Mouse (Mus musculus) myocyte (in vitro differentiated cells): ENCODE results near the gene Serp1. TPM values are rescaled to one million over a fixed set of nuclear protein-coding genes. Genes with fewer than 3 reads are reported as not detected.

ENCODE experiments used
- H3K27me3 ChIP-seq: one replicate; pipeline ENCODE4 v1.6.1; 2011; ENCODE audit not compliant: control insufficient read depth, insufficient read depth, insufficient read length
- H3K36me3 ChIP-seq: one replicate; pipeline ENCODE4 v1.6.1; 2011; ENCODE audit not compliant: control insufficient read depth, insufficient read depth
- H3K4me2 ChIP-seq: one replicate; pipeline ENCODE4 v1.6.1; 2011; ENCODE audit warnings: low read depth, control low read depth
- H3K4me3 ChIP-seq: one replicate; pipeline ENCODE4 v1.5.1; 2011; ENCODE audit warnings: mild to moderate bottlenecking, control low read depth, moderate library complexity
- H3K79me2 ChIP-seq: one replicate; pipeline ENCODE4 v1.6.1; 2011; ENCODE audit not compliant: control insufficient read depth, insufficient read depth
- H3ac ChIP-seq: one replicate; pipeline ENCODE4 v1.6.1; 2011; ENCODE audit not compliant: control insufficient read depth, insufficient read length
- CEBPB ChIP-seq: IDR thresholded peaks from 2 replicates; pipeline ENCODE4 v1.6.1; 2011; ENCODE audit warnings: mild to moderate bottlenecking, moderate library complexity; ENCODE audit not compliant: poor library complexity, insufficient read depth, severe bottlenecking
- E2F4 ChIP-seq: IDR thresholded peaks from one replicate; pipeline ENCODE4 v1.6.1; 2011; ENCODE audit warnings: mild to moderate bottlenecking, control low read depth, moderate library complexity; ENCODE audit not compliant: insufficient read depth
- MAX ChIP-seq: IDR thresholded peaks from one replicate; pipeline ENCODE4 v1.6.1; 2011; ENCODE audit warnings: low read depth, mild to moderate bottlenecking, control low read depth
- MYOD1 ChIP-seq, 3 experiments: IDR thresholded peaks; one replicate each; pipeline ENCODE4 v1.6.1; 2011; ENCODE audit warnings: control low read depth in 2 of 3, low read depth in 2 of 3, mild to moderate bottlenecking in 2 of 3, moderate library complexity in 1 of 3; ENCODE audit not compliant: insufficient read length in 2 of 3, control insufficient read depth in 1 of 3
- MYOG ChIP-seq, 3 experiments: IDR thresholded peaks; one replicate each; pipeline ENCODE4 v1.6.1; 2011; ENCODE audit warnings: control low read depth in 2 of 3, low read depth in 2 of 3, mild to moderate bottlenecking in 2 of 3; ENCODE audit not compliant: insufficient read length in 2 of 3, control insufficient read depth in 1 of 3, insufficient read depth in 1 of 3
- POLR2A ChIP-seq: IDR thresholded peaks from one replicate; pipeline ENCODE4 v1.6.1; 2011; ENCODE audit warnings: low read depth, mild to moderate bottlenecking, control low read depth, moderate library complexity; ENCODE audit not compliant: insufficient read length
- POLR2AphosphoS2 ChIP-seq: IDR thresholded peaks from one replicate; pipeline ENCODE4 v1.6.1; 2011; ENCODE audit warnings: low read depth, control low read depth; ENCODE audit not compliant: insufficient read length
- REST ChIP-seq: IDR thresholded peaks from one replicate; pipeline ENCODE4 v1.6.1; 2011; ENCODE audit warnings: mild to moderate bottlenecking, control low read depth, moderate library complexity; ENCODE audit not compliant: insufficient read depth, insufficient read length
- SRF ChIP-seq: IDR thresholded peaks from one replicate; pipeline ENCODE4 v1.6.1; 2011; ENCODE audit warnings: low read depth; ENCODE audit not compliant: control insufficient read depth, insufficient read length
- TCF12 ChIP-seq: IDR thresholded peaks from one replicate; pipeline ENCODE4 v1.6.1; 2011; ENCODE audit warnings: mild to moderate bottlenecking, control low read depth; ENCODE audit not compliant: poor library complexity, insufficient read depth, severe bottlenecking
- TCF3 ChIP-seq: IDR thresholded peaks from one replicate; pipeline ENCODE4 v1.6.1; 2011; ENCODE audit warnings: low read depth, control low read depth; ENCODE audit not compliant: insufficient read length
- USF1 ChIP-seq: IDR thresholded peaks from one replicate; pipeline ENCODE4 v1.6.1; 2011; ENCODE audit warnings: low read depth, mild to moderate bottlenecking, control low read depth, moderate library complexity
- polyA plus RNA-seq: library from polyadenylated mRNA; unstranded; fragments of >200 nt; fragmentation: generic; extraction: Trizol; gene quantifications from one replicate; pipeline ENCODE4 v1.2.1, GENCODE M21; 2012; ENCODE audit warnings: missing spikeins

Gene Serp1
- polyA plus RNA-seq, 1 experiment = 28.3 TPM

- TF ChIP-seq E2F4 (no peak), MYOD1 (IDR thresholded peaks at IDR 0.05; ENCODE audit: control insufficient read depth in 1 of 3, insufficient read length in 2 of 3, low read depth in 2 of 3) (no peak), TCF12 (no peak), MAX (no peak), USF1 (no peak), CEBPB (no peak), MYOG (IDR thresholded peaks at IDR 0.05; ENCODE audit: control insufficient read depth in 1 of 3, insufficient read depth in 1 of 3, insufficient read length in 2 of 3, low read depth in 2 of 3) (no peak), SRF (no peak), POLR2AphosphoS2 (no peak), POLR2A (no peak), TCF3 (no peak), REST (no peak)
Observed at GRCm38 (mm10) chr3:58517800-58518199, 7.9 kb downstream of the Serp1 start.

GRCm38 (mm10) chr3:58517258-58517657 is 8.4 kb downstream of the Serp1 start:
- H3K27me3 ChIP-seq = no peaks in the 10 kb centered on the region
- no peaks in the 10 kb centered on the region for H3K79me2 ChIP-seq
- H3K4me2 ChIP-seq = no peak overlapping the region
- H3K4me3 ChIP-seq = no peak overlapping the region
- peaks cover 1% of the 10 kb centered on the region for H3K36me3 ChIP-seq
- no peak overlapping the region for H3ac ChIP-seq
- TF ChIP-seq MYOG (IDR thresholded peaks at IDR 0.05; ENCODE audit: control insufficient read depth in 1 of 3, insufficient read depth in 1 of 3, insufficient read length in 2 of 3, low read depth in 2 of 3) (no peak), USF1 (no peak), MYOD1 (IDR thresholded peaks at IDR 0.05; ENCODE audit: control insufficient read depth in 1 of 3, insufficient read length in 2 of 3, low read depth in 2 of 3) (peak in 1 of 3 experiments; percentile 2), MAX (no peak), CEBPB (no peak)

More at GRCm38 (mm10) chr3:58517800-58518199, 7.9 kb downstream of the Serp1 start:
- Histone ChIP-seq H3ac (no peak overlapping the region), H3K79me2 (no peaks in the 10 kb centered on the region), H3K4me3 (no peak overlapping the region), H3K4me2 (no peak overlapping the region), H3K36me3 (peaks cover 7% of the 10 kb centered on the region), H3K27me3 (no peaks in the 10 kb centered on the region)

GRCm38 (mm10) chr3:58516602-58516976 is 9.1 kb downstream of the Serp1 start:
- no peak overlapping the region for H3ac ChIP-seq
- H3K27me3 ChIP-seq = no peaks in the 10 kb centered on the region
- TF ChIP-seq MYOD1 (IDR thresholded peaks at IDR 0.05; ENCODE audit: control insufficient read depth in 1 of 3, insufficient read length in 2 of 3, low read depth in 2 of 3) (no peak), TCF3 (no peak), USF1 (no peak), POLR2AphosphoS2 (no peak), SRF (no peak), E2F4 (no peak), MYOG (IDR thresholded peaks at IDR 0.05; ENCODE audit: control insufficient read depth in 1 of 3, insufficient read depth in 1 of 3, insufficient read length in 2 of 3, low read depth in 2 of 3) (no peak), CEBPB (no peak), TCF12 (no peak), POLR2A (no peak), REST (no peak), MAX (no peak)
- H3K36me3 ChIP-seq = no peaks in the 10 kb centered on the region
- H3K4me3 ChIP-seq = no peak overlapping the region
- no peak overlapping the region for H3K4me2 ChIP-seq
- no peaks in the 10 kb centered on the region for H3K79me2 ChIP-seq

DNA sequence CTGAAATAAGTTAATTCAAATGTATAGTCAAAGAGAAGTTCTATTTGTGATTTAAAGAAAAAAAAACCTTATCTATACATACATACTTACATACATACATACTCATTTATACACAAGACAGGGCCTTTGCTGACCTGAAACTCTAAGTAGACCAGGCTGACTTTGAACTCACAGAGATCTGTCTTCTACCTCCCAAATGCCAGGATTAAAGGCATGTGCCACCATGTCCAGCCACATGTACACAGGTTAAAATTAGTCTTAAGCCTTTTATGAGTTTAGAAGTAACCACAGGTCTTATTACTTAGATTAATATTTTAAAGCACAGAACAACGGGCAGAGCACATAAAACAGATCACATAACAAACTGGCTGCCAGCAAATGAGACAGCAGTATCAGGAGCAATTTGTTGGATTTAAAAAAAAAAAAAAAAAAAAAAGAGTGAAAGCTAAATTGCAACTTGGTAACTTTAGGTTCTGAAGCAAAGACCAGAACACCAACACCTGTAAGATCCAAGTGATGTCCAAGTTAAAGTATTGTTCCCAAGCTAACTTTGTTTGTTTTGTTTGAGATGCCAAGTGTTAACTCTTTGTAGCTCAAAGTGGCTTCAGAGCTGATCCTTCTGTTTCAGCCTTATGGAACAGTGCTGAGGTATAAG is 9.6 kb downstream of the Serp1 start:
- TF ChIP-seq TCF12 = no peak
- no peak for TF ChIP-seq MYOD1 (IDR thresholded peaks at IDR 0.05; ENCODE audit: control insufficient read depth in 1 of 3, insufficient read length in 2 of 3, low read depth in 2 of 3)
- no peak for TF ChIP-seq POLR2AphosphoS2
- no peak for TF ChIP-seq SRF
- TF ChIP-seq TCF3 = no peak
- TF ChIP-seq E2F4 = no peak
- no peak for TF ChIP-seq REST
- TF ChIP-seq CEBPB = no peak
- no peak for TF ChIP-seq USF1
- no peak for TF ChIP-seq MAX
- no peak for TF ChIP-seq MYOG (IDR thresholded peaks at IDR 0.05; ENCODE audit: control insufficient read depth in 1 of 3, insufficient read depth in 1 of 3, insufficient read length in 2 of 3, low read depth in 2 of 3)
- TF ChIP-seq POLR2A = no peak
- H3K4me3 ChIP-seq = no peak overlapping the region
- H3K79me2 ChIP-seq = no peaks in the 10 kb centered on the region

GRCm38 (mm10) chr3:58513483-58513882 is 12.2 kb downstream of the Serp1 start:
- Histone ChIP-seq H3K27me3 (no peaks in the 10 kb centered on the region), H3ac (no peak overlapping the region), H3K79me2 (no peaks in the 10 kb centered on the region), H3K4me2 (no peak overlapping the region), H3K4me3 (no peak overlapping the region), H3K36me3 (no peaks in the 10 kb centered on the region)
- TF ChIP-seq TCF12 (no peak), REST (no peak), MAX (no peak), MYOD1 (IDR thresholded peaks at IDR 0.05; ENCODE audit: control insufficient read depth in 1 of 3, insufficient read length in 2 of 3, low read depth in 2 of 3) (no peak), USF1 (no peak), POLR2AphosphoS2 (no peak), SRF (no peak), POLR2A (no peak), MYOG (IDR thresholded peaks at IDR 0.05; ENCODE audit: control insufficient read depth in 1 of 3, insufficient read depth in 1 of 3, insufficient read length in 2 of 3, low read depth in 2 of 3) (no peak), CEBPB (no peak), E2F4 (no peak), TCF3 (no peak)

More for the DNA sequence above, 9.6 kb downstream of the Serp1 start:
- Histone ChIP-seq H3K27me3 (no peaks in the 10 kb centered on the region), H3K36me3 (no peaks in the 10 kb centered on the region), H3K4me2 (no peak overlapping the region), H3ac (no peak overlapping the region)
